Mouse (Mus musculus): ENCODE results near the gene Clk4.

DNA sequence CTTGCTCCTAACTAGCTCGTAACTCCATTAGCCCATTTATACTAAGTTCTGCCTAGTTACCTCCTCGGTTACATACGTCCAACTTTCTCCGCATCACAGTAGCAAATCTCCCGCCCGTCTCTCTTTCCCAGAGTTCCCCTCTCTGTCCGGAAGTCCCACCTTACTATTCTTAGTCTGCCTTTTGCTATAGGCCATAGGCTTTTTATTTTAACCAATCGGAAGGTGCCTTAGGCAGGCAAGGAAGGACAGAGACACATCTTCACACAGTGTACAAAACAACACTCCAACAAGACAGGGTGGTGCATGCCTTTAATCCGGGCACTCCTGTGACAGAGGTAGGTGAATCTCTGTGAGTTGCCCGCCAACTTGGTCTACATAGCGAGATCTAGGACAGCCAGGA, 41.2 kb upstream of the Clk4 start, which contains the start of gene Gm12569:
- TF ChIP-seq EP300 (IDR thresholded peaks at IDR 0.05; ENCODE audit: insufficient read depth, low read depth, low read length): no peak
- no peak for TF ChIP-seq CTCF (IDR thresholded peaks at IDR 0.05)
